Mouse (Mus musculus) urinary bladder, postnatal 14 days (tissue): Measurements from ENCODE around the gene Trim8.

ENCODE experiments used
- DNase-seq: peaks from one replicate; pipeline ENCODE4 v3.0.0; 2021; ENCODE audit warnings: low spot score

Gene Trim8

DNA sequence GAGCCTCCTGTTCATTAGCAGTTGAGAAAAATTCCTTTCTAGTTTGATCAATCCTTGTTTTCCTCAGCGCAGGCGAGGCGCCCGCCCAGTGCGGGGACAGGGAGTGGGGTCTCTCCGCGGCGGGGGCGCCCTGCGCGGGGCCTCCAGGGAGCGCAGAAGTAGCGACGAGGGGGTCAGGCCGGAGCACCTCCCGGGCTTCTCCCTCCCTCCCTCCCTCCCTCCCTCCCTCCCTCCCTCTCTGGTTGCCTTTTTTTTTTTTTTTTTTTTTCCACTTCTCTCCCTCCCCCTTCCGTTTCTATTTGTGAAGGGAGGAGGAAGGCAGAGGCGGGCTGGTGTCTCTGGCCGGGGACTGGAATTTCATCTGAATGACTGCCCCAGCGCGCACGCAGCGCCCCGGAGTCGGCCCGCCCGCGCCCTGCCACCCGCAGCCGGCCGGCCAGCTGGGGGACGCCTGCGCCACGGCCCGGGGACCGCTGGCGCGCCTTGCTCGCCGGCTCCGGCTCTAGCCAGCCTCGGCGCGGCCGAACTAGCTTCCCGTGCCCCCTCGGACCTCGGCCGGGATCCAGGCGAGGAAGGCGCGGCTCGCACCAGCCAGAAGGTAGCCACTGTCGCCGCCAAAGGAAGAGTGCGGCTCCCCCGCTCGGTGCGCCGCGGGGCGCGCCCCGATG is at the start of gene Trim8:
Gene Trim8 (plus strand): TSS at position 302 of the 668 bp plus-strand sequence.
- DNase-seq, result peak; percentile 78

DNA sequence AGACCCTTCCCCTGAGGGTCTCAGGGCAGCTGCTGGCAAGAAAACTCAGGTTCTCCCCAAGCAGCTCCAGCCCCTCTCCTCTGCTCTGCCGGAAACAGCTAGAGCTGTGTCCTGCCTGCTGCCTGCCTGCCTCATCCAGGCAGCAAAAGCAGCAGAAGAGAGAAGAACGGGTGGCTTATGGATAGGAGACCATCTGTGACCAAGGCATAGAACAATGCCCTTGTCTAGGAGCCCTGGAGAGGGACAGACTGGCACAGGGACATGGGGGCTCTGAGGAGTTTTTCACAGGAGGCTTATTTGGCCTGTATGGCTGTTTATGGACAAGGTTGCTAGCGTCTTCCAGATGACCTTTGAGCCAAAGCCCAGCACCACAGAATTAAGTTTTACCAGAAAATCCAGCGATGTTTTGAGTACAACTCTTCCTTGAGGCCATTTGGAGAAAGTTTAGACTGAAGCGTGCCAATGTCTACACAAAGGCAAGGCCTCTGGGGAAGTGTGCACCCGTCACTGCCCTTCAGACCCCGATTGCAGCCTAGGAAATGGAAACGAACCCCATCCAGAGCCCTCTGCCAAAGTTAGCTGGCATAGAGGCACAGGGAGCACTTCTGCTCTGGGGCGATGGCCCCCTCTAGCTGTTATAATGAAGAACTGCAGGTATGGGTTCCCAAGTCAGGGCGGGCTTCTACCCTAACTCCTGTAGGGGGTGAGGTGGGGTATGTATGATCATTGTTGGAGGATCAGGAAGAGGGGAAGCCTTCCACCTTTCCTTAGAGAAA is 49.3 kb upstream of the Trim8 start:
- peak; percentile 41 for DNase-seq

DNA sequence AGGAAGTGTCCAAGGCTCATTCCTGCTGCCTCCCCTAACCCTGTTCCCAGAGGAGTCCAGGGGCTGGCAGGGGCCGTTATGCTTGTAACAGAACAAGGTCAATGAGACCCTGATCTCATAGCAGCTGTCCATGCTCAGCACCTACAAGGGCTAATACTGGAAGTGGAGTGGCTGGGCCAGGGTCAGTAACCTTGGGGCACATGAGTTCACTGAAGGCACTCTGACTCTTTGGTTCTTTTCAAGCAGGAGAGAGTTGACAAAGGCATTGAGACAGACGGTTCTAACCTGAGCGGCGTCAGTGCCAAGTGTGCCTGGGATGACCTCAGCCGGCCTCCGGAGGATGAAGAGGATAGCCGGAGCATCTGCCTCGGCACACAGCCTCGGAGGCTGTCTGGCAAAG is 48.6 kb upstream of the Trim8 start:
- DNase-seq, result no peak

DNA sequence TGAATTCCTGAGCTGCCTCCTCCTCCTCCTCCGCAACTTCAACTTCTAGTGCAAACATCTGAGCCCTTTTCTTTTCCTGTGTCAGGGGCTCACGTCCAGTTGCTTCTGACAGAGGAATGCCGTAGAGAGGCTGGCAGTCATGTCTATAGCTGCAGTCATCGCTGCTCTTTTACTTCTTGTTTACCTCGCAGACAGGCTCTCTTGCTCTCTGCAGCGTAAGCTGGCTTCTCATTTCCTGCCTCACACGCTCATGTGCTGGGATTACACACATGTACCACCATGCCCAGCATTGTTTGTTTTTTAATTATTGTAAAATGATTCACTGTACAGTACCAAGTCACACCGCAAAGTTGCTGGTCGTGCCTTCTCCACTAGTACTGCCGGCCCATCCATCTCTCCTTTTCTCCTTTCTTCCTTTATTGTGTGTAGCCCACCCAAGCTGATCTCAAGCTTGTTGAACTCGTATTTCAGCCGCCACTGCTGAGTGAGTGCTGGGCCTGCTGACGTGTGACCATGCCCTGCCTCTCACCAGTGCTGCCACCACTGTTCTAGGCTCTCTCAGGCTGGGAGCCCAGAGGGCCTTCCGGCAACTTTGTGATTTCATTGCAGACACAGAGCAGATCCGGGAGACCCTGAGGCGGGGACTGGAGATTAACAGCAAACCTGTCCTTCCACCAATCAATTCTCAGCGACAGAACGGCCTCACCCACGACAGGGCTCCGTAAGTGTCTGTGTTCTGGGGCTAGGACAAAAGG is 47.2 kb upstream of the Trim8 start:
- no peak for DNase-seq

DNA sequence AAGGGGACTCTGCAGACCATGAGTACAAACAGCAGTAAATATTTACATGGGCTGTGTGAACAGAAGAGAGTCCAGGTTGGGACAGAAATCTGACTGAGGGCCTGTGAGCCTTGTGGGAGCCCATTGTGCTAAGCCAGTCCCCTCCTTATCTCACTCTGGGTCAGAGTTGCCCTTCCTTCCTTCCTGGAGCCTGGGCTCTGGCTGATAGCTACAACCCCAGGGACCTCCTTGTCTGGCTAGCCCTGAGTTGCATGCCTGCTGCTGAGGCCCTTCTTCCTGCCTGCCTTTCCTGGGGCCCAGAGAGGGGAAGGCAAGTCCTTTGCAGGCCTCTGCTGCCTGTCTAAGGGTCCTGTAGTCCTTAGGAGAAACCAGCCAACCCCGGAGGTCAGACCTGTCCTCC is 46.5 kb upstream of the Trim8 start:
- no peak for DNase-seq

DNA sequence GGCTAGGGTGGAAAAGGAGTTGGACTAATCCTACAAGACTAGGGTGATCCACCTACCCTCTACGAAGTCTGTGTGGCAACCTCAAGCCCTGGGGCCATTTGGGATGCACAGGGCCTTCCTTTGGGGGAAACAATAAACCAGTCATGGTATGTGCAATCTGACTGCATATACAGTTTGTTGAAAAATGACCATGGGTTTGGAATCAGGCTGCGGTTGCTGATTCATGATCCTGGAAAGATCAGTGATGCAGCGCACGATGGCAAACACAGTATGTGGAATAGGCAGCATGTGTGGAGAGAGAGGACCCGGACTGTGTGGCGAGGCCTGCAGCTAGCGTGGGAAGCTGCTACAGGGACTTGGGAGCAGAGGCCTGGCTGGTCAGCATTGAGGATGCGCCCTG is 45.9 kb upstream of the Trim8 start:
- DNase-seq, result no peak

DNA sequence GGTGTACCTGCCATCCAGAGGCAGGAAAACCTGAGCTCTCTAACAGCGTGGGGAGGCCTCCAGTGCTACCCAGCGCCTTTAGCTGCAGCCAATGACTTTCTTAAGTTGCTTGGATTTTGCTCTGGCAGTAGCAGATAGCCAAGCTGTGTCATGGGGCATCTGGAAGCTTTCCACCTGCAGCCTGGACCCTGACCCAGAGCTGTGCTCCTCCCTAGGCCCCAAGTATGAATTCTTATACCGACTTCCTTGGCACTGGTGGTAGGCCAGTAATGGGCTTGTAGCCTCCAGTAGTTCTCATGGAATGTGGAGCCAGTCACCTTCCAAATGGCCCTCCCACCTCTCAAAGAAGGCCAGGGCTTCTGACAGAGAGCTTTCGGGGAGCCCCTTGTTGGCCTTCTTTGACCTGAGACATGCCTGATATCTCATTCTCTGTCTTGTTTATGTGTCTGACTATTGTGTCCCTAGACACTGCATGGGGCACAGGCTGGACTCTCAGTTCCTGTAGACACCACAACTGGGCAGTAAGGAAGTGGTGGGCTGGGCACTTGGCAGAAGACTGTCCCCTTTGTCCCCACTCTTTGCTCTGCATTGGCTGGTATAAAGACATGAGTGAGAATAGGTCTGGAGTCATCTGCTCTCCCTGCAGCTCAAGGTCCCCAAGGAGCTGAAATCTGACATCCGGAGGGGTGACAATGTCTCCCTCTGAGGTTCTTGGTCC is 45.3 kb upstream of the Trim8 start:
- no peak for DNase-seq

DNA sequence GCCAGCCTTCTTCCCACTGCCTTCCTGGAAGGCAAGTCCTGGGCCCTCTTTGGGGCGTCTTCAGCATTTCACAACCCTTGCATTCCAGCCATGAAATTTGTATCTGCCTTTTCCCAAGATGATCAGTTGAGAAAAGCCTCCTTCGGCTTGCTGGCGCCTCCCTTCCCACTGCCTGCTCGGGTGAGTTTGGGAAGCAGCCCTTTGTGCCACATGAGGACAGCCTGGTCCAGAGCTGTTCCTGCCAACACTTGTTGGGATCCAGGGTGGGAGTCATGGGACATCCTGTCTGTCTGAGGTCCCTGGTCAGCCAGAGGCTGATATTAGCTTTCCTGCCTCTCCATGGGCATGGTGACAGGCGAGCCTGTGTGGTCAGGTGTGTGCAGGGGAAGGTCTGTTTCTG is 43.7 kb upstream of the Trim8 start:
- DNase-seq, result no peak

DNA sequence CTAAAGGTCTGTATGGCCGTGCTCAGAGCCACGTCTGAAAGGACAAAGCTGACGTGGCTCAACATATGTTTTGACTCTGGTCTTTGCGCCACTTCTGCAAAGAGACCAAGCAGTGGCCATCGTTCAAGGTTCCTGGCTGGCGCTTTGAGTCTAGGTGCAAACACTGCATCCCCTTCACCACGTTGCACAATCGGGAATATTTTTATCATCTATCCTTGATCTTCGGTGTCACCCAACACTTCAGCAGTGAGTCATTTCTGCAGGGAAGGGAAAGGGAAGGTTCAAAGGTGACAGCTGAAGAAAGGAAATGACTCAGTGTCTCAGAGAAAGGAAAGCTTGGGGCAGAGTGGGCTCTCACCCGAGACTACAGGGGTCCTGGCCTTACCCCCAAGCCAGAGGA is 42.2 kb upstream of the Trim8 start:
- no peak for DNase-seq

DNA sequence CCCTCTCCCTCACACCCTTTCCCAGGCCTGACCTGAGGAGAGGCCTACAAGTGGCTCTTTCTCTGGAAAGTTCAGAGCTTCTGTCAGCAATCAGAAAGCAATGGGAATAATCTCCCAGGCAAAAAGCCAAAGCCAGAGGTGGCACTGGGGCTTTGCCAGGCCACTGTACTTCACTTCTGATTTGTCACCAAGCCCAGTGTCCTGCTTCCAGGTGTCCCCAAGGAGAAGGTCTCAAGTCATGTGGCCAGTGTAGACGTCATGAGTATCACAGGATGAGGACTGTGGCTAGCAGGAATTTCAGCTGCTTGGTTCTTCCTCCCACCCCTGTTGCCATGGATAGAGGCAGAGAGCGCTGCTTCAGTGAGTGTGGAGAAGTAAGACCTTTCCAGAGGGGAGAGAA is 41.6 kb upstream of the Trim8 start:
- DNase-seq, result no peak

DNA sequence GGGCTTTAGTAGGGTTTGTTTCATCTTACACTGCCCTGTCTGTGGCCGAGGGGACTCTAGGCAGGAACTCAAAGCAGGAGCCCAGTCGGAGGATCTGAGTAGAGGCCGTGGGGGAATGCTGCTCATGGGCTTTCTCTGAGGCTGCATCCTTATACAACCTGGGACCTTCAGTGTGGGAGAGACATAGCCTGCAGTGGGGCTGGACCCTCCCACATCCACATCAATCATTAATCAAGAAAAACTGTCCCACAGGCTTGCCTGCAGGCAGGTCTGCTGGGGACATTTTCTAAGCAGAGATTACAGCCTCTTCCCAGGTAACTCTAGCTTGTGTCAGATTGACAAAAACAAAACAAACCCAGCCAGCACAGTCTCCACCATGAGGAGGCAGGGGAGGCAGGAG is 38.9 kb upstream of the Trim8 start:
- no peak for DNase-seq

DNA sequence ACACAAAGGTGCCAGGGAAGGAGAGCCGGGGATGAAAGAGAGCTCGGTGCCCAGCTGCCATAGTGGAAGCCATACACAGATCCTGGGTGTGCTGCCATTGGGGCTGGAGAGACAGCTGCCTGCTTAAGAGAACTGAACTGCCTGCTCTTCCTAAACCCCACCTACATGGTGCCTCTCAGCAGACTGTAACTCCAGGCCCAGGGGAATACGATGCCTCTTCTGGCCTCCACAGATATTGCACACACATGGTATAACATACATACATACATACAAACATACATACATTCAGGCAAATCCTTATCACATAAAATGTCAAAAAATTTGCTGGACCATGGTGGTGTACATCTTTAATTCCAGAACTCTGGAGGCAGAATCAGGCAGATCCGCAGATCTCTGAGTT is 38.1 kb upstream of the Trim8 start:
- no peak for DNase-seq

DNA sequence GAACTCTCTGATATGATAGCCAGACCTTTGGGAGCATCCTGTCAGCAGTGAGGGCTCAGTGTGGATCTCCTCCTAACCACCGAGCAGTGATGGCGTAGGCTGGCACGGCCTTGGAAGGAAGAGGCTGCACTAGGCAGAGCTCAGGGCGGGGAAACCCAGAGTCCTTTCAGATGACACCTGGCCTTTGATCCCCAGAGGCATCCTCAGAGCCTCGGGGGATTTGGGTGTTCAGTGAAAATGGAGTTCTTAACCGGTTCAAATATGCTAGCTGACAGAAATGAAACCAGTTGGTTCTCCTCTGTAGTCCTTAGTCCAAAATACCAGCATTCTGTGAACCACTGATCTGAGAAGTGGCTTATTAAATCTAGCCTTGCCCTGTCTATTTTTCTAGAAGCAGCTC is 35.3 kb upstream of the Trim8 start:
- DNase-seq, result no peak

DNA sequence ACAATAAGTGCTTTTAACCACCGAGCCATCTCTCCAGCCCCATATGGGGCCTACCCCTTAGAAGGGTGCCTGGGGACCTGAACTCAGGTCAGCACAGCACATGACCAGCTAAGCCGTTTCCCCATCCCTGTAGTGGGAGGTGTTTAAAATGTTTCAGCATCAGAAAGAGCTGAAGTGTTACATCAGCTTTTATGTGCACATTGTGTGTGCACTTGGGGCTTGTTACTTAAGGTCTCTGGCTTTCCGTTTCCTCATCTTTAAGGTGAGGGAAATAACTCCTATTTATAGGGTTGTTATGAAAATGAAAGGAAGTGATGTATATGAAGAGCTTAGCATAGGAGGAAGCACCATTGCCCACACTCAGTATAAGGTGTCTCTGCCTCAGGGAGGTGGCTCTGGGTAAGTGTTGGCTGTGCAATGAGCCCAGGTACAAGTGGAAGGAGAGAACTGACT is 34.4 kb upstream of the Trim8 start:
- no peak for DNase-seq

DNA sequence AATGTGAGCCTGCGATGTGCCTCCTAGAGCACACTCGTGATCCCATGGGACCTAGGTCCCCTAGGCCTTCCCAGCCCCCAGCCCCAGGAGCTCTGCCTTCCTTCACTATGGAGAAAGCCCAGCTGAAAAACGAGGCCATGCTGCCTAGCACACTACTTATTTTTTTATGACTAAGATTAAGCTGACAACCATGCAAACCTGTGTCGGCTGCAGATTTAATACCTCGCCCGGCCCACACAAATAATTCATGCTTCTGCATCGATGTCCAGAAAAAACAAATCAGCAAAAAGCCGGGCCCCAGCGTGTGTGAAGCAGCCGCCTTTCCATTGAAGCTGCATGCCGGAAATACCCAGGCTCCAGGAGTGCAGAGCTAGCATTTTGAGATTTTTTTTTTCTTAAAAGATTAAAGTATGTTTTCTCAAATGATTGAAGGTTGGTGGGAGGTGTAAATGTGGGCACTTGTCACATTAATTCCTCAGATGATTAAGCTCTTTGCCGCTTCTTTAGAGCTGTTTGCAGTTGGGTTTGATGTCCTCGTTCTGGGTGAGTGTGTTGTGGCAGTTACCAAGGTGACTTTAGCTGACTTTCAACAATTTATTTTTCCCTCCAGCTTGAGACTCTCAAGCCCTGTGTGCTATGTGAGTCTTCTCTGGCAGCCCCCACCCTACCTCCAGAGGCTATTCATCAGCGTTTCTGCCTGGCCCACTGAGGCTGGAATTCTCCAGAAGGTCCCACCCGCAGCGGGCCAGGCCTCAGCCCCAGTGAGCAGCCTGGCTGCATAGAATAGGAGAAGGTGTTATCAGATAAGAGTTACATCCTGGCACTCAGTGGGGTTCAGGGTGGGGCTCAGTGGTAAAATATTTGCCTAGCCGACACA is 30.9 kb upstream of the Trim8 start:
- DNase-seq, result no peak

DNA sequence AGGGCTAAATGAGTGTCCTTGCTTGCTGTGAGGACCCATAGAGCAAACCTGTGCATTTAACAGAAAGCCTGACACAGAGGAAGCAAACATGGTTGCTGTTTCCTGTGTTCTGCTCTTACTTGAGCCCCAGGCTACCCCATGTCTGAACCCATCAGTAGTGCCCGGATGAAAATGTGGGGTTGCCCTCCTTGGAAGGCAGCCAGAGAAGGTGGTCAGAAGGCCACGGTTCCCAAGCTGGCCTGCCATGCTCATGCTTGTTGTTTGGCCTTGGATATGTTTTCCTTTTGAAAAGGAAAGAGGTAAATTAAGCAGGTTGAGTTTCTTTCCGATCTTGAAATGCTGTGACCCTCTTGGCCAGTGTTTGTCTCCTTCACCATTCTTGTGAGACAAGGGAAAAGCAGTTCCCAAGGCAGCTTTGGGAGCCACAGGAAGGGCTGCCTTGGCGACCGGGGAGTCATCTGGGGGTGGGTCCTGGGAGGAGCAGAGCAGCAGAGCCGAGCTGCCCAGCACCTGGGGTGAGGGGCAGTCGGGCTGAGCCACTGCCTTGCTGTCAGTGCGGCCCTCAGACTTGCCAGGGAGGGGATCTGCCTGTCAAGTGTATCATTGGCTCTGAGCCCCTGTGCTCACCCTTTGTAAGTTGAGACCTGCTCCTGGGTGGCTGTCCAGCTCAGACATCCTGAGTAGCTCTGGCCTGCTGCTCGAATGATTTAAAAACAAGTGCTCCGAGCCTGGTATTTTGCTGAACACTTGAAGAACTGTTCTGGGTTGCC is 30.0 kb upstream of the Trim8 start:
- no peak for DNase-seq

DNA sequence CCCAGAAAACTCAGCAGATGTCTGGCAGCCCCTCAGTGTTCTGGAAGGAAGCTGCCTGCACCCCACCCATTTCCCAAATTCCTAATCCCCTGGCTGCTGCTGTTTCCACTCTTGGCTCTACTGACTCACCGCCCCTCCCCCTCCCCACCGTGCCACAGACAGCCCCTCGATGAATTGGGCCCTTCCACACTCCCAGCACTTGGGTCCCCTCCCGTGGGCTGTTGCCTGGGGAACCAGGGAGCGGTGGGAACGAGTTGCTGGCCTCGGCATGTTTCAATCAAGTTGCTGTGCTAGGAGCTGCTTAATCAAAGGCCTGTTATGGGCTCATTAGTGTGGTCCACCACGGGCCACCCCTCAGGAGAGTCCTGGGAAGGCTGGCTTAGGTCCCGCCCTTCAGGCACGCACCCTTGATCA is 24.1 kb upstream of the Trim8 start:
- DNase-seq, result no peak

DNA sequence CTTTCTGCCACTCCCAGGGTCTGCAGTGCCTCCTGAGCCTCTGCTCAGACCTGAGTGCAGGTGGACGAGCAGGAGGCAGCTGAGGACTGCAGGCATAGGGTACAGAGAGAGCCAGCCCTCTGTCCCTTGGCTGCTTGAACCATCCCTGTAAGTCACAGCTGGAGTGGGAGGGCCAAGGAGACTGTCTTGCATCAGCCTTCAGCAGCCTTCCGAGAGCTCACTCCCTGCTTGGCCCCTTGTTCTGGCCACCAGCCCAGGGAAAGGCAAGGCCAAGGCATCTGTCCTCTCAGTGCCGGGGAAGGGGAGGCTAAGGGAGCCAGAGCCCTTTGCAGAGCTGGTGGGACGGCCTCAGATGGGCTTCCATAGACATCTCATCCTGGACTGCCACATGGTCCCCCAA is 23.3 kb upstream of the Trim8 start:
- DNase-seq, result peak; percentile 61

DNA sequence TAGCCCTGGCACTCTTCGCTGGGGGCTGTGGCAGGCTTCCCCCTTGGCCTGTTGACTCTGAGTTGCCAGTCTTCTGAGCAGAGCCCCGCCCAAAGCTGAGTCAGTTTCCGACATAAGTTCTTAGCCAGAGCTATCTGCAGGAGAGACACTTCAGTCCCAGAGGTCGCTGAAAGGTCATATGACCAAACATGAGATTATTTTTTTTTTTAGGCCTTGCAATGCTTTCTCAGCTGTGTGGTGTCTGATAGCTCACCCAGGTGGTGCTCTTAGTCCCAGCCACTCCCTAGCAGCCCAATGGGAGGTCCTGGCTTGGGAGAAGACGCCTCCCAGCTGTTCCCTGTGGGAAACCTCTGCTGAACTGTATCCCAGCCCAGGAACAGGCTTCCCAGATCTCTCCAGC is 22.7 kb upstream of the Trim8 start:
- peak; percentile 66 for DNase-seq

DNA sequence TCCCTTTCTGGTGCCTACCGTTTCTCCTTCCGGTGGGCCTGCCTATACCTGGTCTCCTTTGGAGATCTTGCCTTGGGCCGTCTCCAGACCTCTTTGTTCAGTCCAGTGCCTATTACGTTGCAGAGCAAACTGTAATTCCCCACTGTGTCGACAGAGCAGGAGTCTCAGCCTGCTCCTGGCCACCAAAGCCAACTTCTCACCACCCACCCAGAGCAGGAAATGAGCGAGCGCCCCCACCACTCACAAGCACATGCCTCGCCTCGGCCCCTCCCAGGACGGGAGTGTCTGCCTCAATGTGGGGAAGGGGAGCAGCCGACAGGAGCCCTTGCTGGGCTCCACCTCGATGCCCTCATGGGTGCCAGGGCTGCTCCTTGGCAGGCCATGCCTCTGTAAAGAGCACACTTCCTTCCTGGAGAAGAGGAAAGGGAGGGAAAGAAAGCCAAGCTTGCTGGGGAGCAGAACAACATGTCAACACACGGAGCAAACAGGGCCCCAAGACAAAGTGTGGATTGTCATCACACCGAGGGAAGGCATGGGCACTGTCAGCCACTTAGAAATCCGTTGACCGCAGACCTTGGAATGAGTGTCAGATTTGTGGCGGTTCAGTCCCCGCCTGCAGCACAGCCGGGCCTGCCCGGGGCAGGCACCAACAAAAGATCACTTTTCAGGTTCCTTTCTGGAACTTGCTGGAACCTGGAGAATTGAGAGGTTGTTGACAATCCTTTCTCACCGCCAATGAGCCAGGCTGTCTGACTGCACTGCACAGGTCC is 22.0 kb upstream of the Trim8 start:
- DNase-seq, result no peak
